Mouse (Mus musculus) left cerebral cortex, adult 11 months (tissue): ENCODE measurements around the gene Parvg.

Experiments
- DNase-seq: peaks from one replicate; pipeline ENCODE4 v3.0.0; 2022; ENCODE audit warnings: low spot score

Parvg gene

DNA sequence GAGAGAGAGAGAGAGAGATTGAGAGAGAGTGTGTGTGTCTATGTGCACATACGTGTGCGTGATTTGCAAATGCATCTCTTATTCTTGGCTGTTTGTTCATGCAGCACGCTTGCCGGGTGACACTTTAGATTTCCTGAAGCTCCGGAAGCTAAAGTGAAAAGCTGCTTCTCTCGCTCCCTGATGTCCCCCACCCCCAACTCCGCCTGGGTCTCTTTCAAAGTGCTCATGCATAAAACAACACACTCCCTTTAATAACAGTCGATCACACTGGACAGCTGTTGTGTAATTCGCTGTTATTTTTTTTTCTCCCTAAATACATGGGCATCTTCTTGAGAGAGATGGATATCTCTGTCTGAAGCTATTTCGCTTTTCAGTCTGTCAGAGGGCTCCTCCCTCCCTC is 18.5 kb upstream of the Parvg start:
- DNase-seq, result no peak

DNA sequence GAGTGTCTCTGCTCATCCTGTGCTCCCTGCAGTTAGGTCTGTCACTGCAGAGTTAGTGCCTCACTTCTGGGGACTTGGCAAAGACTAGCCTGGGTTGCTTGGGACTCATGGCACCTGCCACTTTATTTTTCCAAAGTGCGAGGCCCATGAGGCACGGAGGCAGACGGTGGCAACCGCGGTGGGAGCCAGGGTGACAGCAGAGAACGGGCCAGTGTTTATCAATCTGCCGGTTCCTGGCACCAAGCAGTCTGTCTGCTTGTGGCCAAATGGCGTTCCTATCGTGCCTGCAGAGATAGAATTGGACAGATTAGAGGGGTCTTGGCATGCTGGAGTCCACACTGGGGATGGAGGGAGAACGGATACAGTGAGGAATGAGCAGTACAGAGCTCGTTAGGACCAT is 13.6 kb upstream of the Parvg start:
- no peak for DNase-seq

DNA sequence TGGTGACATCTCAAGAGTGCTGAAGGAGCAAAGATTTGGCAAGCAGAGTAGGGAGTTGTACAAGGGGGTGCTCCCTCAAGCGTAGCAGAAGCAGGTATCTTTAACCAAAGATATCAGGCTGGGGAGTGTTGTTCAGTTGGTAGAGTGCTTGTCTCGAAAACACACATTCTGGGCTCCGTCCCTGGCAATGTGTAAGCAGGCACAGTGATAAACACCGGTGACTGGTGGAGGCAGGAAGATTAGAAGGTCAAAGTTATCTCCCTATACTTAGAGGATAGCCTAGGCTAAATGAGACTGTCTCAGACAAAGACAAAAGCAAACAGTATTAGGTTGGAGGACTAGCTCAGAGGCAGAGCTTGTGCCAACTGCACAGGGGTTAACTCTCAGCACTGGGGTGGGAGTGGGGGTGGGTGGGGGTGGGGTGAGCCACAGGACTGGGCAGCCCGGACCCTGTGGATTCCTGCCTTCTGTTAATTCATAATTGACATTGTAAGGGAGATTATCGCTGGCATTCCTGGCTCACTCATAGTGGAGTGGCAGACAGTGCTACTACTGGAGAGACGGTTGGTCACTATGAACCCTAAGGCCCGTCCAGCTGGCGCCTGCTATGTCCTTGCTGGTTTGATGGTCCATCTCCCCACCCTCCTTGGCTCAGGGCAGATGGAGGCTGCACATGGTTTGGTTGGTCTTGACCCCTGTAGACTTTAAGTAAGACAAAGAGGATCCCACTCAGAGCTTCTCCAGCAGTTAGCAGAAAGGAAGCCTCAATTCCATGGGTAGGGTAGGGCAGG is 12.3 kb upstream of the Parvg start:
- DNase-seq, result no peak

DNA sequence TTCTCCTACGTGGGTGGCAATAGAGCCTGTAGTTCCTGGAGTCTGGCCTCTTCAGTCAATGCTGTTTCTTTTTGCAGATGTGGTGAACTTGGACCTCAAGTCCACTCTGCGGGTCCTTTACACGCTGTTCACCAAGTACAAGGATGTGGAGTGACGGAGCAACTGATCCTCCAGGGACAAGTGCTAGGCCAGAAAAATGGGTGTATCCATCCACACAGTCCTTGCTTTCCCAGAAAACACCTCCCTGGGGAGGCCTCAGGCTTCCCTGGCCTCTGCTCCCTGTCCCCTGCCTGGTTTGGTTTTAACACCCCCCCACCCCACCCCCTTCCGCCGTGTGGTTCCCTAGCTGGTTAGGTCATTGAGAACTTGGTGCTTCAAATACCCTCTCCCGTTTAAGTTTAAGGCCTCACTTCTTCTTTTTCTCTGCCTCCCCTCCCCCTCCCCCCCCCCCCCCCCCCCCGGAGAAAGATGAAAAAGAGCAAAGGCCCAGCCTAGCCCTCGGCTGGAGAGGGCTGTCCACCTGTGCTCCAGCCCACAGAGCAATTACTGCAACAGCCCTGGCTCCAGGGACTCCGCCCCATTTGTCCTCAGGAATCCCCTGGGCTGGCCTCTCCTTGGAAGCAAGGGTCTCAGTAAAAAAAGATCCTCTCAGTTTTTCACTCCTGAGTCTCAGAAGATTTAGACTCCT is 10.8 kb upstream of the Parvg start:
- DNase-seq, result no peak

DNA sequence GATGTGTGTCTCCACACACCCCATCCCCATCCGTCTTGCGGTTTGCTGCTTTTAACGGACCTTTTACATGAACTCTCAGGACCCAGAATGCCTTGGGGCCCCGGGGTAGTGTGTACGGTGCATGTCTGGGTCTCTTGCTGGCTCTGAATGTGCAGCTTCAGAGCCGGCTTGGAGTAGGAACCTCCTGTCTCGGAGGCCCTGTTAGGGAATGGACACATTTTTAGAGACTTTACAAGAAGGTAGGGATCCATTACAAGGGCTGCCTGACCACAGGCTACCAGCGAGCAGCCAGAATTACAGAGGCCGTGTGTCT is 10.3 kb upstream of the Parvg start:
- DNase-seq, result no peak

DNA sequence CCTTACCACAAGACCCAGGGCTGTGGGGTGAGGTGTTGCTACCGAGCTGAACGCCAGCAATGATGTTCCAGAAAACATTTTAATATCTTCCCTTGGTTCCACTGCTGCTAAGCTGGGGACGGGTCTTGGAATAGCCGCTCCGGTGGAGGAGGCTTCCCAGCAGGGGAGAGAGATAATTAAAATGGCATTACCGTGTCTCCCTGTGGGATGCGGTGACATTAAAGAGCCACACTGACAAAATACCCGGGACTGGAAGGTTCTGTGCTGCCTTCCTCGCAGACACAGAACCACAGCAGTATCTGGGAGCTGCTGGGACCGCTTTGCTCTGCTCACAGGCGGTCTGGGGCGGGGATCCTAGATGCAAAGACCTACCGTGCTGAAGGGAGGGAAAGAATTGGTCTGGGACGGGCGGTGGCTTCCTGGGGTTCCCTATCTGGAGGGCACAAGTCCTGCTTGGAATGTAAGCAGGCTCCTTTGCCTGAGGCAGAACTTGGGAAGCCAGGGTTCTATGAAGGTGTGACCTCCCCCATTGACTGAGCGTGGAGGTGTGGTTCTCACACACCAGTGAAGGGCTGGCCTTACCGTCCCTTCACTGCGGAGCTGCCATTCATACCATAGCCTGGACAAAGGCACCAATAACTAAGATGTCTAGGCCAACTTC is 9.3 kb upstream of the Parvg start:
- DNase-seq, result no peak

DNA sequence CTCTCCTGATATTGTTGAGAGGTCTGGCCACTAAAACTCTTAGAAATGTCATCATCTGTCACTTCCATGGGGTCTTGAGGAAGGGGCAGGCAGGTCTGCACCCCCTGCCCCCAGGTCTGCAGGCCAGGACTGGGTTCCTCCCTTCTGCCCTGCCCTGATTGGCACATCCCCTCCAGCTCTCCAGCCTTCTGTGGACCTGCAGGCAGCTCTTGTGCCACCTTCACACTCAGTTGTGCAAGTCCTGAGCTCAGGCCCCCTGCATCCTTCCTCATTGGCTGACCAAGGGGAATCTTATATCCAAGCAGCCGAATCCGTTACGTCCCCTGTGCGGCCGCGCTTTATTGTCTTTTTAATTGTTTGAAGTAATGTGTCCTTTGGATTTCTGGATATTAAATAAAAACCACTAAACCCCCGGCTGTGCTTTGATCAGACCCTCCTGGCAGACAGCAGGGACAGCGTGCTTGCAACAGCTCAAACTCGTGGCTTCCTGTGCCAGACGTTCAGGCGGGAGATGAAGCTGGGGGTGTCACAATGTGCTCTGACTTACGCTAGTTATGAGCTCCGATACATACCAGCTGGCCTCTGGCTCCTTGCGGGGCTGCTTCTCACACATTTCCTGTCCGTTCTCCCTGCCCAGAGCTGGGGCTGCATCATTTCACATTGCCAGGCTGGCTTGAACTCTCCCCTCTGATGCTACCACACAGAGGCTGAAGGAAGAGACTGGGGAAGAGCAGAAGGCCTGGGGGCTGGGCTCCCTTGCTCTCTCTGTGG is 8.4 kb upstream of the Parvg start:
- no peak for DNase-seq

DNA sequence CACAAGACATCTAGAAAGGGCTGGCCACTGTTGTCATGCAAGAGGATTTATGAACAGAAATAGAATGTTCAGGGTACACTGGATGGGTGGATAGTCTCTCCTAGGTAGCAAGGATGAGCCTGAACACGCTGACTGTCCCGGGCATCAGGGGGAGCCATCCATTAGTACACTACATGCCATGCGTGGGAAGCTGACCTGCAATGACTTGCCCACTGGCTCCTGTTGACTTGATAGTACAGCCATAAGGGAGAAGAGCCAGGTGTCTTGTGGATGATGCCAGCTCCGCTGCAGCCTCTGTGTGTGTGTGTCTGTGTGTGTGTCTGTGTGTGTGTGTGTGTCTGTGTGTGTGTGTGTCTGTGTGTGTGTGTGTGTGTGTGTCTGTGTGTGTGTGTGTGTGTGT is 4.4 kb upstream of the Parvg start:
- DNase-seq, result no peak

DNA sequence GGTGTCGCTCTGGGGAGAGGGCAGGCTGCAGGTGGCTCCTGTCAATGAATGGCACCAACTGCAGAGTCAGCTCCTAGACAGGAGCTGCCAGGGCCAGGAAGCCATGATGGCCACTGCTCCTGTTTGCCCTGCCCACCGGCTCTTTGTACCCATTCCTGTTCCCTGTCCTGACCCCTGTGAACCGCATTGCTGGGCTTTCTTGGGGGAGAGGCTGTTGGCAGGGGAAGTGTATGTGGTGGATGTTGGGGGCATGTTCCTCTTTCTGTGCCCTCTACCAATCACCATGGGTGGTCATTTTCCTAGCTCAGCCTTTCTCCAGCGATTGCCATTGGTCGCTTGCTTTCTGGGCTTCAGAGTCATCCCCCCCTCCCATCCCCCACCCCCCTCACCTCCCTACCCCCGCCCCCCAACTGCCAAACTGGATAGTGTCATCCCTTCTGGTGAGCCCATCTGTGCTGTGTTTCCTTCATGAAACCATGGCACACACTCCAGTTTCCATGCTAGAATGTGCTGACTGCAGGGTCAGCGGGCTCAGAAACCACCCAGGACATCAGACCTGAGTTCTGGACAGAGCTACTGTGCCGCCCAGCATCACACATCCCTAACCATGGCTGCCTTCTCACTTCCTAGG is 2.2 kb upstream of the Parvg start:
- no peak for DNase-seq

DNA sequence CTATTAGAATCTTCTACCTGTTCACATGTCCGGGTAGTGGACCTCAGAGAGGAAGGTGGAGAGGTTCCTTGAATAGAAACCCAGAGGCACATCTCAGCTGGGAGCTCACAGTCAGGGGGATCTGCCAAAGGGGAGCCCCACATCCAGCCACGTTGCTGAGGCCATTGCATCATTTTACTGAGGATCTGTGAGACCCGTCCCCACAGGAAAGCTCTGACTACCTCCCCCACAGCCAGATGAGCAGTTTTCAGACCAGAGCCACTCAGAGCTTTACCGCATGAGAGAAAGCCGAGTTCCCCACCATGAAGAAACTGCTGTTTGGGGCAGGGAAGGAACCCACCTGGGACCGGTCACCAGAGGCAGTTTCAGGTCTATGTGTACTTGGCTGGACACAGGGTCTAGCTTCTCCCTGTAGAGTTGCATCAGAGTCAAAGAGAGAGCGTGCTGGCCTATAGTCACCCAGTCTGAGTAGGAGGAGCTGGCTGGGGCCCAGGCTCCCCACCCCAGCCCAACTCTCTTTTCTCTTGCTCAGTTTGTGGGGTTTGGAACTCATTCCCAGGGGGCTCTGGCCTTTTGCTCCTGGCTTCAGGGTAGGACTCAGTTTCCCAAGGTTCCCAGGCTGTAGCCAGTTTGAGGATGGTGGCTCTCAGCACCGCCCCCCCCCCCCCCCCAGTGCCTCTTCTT is 1.2 kb downstream of the Parvg start:
- DNase-seq, result no peak

DNA sequence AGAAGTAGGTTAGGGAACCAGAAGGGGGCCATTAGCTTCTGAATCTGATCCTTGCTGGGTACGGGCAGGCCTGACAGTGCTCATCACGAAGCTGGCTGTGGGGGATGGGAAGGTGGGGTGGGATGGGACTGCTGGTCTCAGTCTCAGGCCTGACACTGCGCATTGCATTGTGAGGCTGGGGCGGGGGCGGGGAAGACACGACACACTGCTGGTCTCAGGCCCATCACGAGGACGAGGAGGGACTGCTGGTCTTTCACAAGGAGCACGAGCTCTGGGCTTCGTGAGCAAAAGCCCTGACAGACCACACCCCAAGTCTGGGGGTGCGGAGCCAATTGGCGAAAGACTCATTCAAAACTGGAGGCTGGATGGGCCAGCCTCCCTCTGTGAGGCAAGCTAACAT is 1.9 kb downstream of the Parvg start:
- no peak for DNase-seq

DNA sequence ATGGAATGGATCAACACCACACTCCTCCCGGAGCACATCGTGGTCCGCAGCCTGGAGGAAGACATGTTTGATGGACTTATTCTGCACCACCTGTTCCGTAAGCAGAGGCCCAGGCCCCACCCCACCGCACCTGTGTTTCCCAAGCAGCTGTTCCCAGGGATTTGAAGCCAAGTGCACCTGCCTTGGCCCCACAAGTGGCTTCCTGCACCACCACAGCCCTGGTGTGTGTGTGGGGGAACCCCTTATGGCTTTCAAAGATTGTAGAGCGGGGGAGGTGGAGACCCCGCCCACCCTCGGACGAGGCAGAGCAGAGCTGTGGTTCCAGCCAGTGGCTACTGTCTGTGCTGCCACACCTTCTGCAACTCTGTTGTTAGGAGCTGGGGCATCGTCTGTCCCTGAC is 5.0 kb downstream of the Parvg start:
- DNase-seq, result no peak

DNA sequence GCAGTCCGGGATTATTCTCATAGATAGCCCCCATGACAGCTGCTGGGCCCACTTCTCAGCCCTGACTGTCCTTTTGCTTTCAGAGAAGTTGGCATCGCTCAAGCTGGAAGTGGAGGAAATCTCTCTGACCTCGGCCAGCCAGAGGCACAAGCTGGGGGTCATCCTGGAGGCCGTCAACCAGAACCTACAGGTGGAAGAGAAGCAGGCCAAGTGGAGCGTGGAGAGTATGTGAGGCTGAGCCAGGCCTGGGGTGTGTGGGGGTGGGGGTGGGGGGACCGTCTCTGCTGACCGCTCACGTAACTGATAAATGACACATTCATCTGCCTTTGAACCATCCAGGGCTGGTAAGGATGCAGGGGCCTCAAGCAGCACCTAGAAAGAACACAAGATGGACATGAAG is 6.1 kb downstream of the Parvg start:
- no peak for DNase-seq

DNA sequence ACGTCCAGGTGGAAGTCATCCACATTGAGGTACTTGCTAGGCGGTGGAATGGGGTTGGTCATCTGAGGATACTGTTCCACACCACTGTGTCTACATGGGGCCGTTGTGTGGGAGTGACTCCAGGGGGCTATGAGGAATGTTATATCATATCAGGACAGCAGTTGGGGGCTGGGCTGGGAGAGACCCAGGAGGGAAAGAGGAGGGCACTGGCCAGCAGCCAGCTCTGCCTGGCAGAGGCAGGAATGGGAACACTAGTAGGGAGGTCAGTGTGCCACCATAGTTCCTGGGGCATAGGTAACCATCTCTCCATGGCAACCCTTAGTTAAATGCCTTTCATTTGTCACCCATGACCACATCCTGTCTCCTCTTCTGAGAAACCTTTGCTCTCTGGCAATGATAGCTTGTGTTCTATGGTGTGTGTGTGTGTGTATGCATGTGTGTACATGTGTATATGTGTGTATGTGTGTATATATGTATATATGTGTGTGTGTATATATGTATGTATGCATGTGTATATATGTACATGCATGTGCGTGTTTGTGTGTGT is 7.3 kb downstream of the Parvg start:
- no peak for DNase-seq

DNA sequence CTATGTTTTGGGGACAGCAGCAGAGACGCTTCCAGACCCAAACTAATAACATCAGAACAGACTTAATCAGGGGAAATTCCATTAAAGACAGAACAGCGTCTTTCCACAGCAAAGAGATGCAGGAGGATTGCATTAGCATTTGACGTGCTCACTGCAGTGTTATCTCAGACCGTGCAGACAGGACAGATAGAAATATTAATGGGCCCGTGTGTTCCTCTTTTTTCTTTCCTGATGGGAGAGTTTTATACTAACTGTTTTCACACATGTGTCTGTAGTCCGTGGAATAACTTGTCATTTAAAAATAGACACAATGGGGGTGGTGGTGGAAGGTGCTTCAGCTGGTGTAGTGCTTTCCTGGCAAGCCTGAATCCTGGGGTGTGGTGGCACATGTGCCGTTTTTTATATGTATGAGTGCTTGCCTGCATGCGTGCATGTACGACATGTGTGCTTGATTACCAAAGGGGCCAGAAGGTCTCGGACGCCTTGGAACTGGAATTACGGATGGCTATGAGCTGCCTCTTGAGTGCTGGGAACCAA is 12.5 kb downstream of the Parvg start:
- DNase-seq, result no peak

DNA sequence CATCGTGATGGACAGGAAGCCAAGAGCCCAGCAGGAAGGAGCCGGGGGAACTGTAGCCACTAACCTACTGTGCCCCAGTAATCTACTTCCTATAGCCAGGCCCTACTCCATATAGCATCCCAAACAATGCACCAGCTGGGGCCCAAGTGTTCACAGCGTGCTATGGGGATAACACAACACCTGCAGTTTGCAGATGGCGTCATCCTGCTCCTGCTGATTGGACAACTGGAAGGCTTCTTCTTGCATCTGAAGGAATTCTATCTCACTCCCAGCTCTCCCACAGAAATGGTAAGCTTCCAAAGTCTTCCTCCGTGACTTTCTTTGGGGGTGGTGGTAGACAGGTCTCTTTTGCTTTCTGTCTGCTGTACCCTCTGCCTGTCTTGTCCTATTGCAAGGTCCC is 13.8 kb downstream of the Parvg start:
- DNase-seq, result no peak

DNA sequence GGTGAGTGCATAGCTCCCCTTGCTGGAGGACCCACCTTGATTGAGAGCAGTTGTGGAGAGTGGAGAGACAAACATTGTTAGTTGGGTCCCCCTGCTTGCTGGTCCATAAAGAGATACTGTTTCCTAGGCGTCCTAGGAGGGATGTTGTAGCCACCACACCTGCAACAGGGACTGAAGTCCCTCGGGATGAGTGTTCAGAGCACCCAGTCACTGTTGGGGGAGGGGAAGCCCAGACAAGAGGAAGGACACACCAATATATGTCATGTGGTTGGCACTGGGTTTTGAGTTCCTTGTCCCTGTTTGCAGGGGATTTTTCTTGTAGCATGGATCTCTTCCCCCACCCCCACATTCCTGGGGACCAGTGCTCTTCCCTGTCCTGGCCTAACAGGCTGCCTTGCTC is 17.1 kb downstream of the Parvg start:
- no peak for DNase-seq

DNA sequence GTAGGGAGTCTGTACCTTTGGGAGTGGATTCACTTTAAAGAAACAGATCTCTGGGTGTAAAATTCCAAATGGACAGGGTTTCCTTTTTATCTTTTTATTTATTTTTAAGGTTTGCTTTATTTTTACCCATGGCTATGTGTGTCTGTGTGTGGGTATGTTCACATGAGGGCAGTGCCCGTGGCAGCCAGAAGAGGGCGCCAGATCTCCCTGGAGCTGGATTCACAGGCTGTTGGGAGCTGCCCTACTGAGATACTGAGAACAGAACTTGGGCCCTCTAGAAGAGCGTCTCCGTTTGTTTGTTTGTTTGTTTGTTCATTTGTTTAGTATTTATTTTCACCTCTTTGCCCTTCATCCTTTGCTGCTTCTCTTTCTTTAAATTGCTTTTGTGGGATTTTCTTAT is 24.9 kb downstream of the Parvg start:
- DNase-seq, result no peak

DNA sequence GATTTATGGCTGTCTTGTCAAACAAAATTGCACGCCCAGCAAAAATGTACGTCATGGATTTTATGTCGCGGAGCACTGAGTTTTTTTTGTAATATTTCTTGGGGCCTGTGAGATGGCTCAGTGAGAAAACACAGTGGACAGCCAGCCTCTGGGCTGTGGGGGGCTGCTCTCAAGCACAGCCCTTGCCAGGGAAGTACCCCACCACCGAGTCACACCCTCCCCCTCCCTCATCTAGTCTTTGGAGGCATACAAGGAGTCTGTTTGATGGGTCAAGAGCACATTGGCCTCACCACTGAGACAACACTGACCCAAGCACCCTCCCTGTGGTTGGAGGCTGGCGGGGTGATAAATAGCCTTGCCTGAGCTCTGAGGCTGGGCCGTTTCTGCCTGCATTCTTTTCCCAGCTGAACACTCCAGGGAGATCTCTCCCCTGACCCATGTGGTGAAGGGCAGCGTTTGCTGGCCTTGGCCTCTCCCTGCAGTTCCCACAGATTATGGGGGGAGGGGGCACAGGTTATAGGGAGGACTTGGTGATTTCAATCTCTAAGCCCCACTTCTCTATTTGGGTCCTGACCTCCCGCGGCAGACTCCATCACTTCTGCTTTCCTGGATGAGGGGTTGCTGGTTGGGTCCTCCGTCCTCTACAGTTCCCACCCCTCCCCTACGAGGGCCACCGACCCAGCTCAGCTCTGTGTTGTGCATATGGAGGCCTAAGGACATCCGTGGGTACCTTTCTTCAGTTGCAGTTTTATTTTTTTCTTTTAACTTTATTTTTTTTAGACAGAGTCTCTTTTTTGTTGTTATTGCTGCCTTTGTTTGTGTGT is 26.3 kb downstream of the Parvg start:
- no peak for DNase-seq

DNA sequence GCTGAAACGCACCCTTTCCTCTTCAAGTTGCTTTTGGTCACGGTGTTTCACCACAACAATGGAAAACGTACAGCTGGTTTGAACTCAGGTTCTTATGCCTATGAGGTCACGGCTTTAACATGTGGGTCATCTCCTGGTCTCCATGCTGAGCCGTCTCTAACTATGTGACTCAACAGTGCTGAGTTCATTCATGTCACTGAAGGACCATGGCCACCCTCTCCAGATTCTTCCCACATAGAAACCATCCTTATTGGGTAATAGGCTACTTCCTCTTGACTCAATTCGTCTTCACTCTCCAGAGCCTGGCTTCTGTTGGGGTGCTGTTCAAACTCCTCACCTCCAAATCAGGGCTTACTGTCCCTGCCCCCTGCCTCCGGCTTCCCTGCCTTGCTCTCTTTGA is 27.5 kb downstream of the Parvg start:
- DNase-seq, result no peak
